Mouse (Mus musculus) embryonic facial prominence, embryonic 14.5 days (tissue): ENCODE measurements around the gene Ptprq. TPM values are rescaled to one million over a fixed set of nuclear protein-coding genes. Genes with fewer than 3 reads are reported as not detected.

ENCODE experiments used
- ATAC-seq: fragments of 200-750 bp; cut with Nextera tagmentation; 2 replicates; pipeline ENCODE4 v1.8.0; 2017; ENCODE audit warnings: low read depth, moderate number of reproducible peaks, moderate TSS enrichment
- DNase-seq: peaks from one replicate; pipeline ENCODE4 v3.0.0-alpha.2; 2015; ENCODE audit warnings: low spot score
- H3K27ac ChIP-seq: fragments of 300-500 bp; sonication (generic); replicated peaks from 2 replicates; pipeline ENCODE4 v1.5.1; 2014; ENCODE audit warnings: low read depth, mild to moderate bottlenecking, low read length, moderate library complexity
- H3K27me3 ChIP-seq: fragments of 300-500 bp; sonication (generic); replicated peaks from 2 replicates; pipeline ENCODE4 v1.6.1; 2014; ENCODE audit warnings: low read length; ENCODE audit not compliant: control insufficient read depth, insufficient read depth
- H3K36me3 ChIP-seq: fragments of 300-500 bp; sonication (generic); 2 replicates; pipeline ENCODE4 v1.6.1; 2014; ENCODE audit warnings: low read length, mixed read lengths; ENCODE audit not compliant: control insufficient read depth, insufficient read depth
- H3K4me1 ChIP-seq: fragments of 300-500 bp; sonication (generic); 2 replicates; pipeline ENCODE4 v1.6.1; 2014; ENCODE audit warnings: antibody characterized with exemption, low read length; ENCODE audit not compliant: control insufficient read depth, insufficient read depth
- H3K4me2 ChIP-seq: fragments of 300-500 bp; sonication (generic); 2 replicates; pipeline ENCODE4 v1.6.1; 2014; ENCODE audit warnings: low read depth, mild to moderate bottlenecking, low read length, moderate library complexity, mixed read lengths
- H3K4me3 ChIP-seq: fragments of 300-500 bp; sonication (generic); 2 replicates; pipeline ENCODE4 v1.5.1; 2014; ENCODE audit warnings: low read depth, mild to moderate bottlenecking, low read length
- H3K9ac ChIP-seq: fragments of 300-500 bp; sonication (generic); 2 replicates; pipeline ENCODE4 v1.6.1; 2014; ENCODE audit warnings: low read depth, mild to moderate bottlenecking, low read length, moderate library complexity, mixed read lengths
- H3K9me3 ChIP-seq: fragments of 300-500 bp; sonication (generic); 2 replicates; pipeline ENCODE4 v1.6.1; 2016; ENCODE audit warnings: low read length; ENCODE audit not compliant: control insufficient read depth
- WGBS: fragments of 180-500 bp; shearing (Covaris S2); extraction: QIAGEN DNeasy Blood & Tissue Kit; methylation state at CpG from one replicate; pipeline ENCODE4 v1.1.7; 2014; 5-methylcytosine and 5-hydroxymethylcytosine counted together
- microRNA-seq: library from miRNA; unstranded; fragments of <30 nt; microRNA quantifications from one replicate; pipeline ENCODE4, GENCODE M21; 2016; ENCODE audit warnings: borderline number of aligned reads
- polyA plus RNA-seq: library from polyadenylated mRNA; unstranded; fragments of >200 nt; fragmentation: Nextera tagmentation; extraction: Ambion mirVana; gene quantifications from 2 replicates; pipeline ENCODE4 v1.2.1, GENCODE M21; 2014

Gene Ptprq
- polyA plus RNA-seq, 1 experiment from 2014 or later = 0.39 TPM

- H3K27me3 ChIP-seq = no peaks in the 10 kb centered on the region
- ATAC-seq (no peak), DNase-seq (no peak)
- WGBS = 81% methylated on average over 7 of the region's 7 CpGs
- H3K9ac ChIP-seq = no peak overlapping the region
- H3K4me3 ChIP-seq = no peak overlapping the region
- no peak overlapping the region for H3K27ac ChIP-seq
- H3K4me2 ChIP-seq = no peak overlapping the region
- no peaks in the 10 kb centered on the region for H3K36me3 ChIP-seq
- no peaks in the 10 kb centered on the region for H3K4me1 ChIP-seq
- no peaks in the 10 kb centered on the region for H3K9me3 ChIP-seq
Observed at GRCm38 (mm10) chr10:107467819-107468218, 252.0 kb downstream of the Ptprq start.

Small RNAs within 50 kb of the gene (microRNA-seq; reads per million reads assigned to microRNA genes)
- not detected for gene Gm44403

Other genes with a start within 250 kb of the Ptprq start
- gene Myf5, start 233.9 kb downstream of the Ptprq start, polyA plus RNA-seq = 22.1 and 22.5 TPM in 2 replicates
- gene Myf6, start 225.3 kb downstream of the Ptprq start, polyA plus RNA-seq = 20.2 and 28.9 TPM in 2 replicates
- 1.2 TPM in 2 replicates for gene Otogl, start 192.1 kb upstream of the Ptprq start, polyA plus RNA-seq